Mouse (Mus musculus) cerebral cortex, adult 2 months (tissue): ENCODE results near the gene Rufy4.

ENCODE experiments used
- WGBS: fragments of 180-500 bp; shearing (Covaris S2); methylation state at CpG from one replicate; pipeline ENCODE4 v1.1.7; 2018; 5-methylcytosine and 5-hydroxymethylcytosine counted together

Rufy4 gene

DNA sequence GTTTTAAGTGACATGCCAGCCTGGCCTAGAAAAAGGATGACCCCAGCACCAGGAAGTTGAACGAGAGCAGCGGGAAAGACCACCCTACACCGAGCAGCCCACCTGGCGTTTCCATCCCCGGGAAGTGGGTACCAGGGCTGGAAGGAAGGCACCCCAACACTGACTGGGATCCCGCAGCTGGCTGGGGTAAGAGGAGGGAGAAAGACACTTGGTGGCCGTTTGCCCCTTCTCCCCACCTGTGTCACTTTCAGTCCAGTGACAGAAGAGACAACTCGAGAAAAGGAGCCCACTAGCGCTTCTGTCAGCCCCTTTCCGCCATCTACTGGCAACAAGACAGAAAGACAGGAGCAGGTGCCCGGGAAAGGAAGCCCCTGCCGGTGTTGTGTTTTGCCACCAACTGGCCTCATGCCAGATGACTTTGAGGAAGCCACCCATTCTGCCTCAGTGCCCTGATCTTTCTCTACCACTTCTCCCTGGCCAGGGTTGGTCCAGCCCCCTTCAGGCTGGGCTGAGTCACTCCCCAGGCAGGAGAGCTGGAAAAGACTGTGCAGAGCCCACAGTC lies at the start of gene Rufy4:
Rufy4 (plus strand) TSS at position 551 of the 562 bp plus-strand sequence.
- under 1% methylated on average over 12 of the region's 12 CpGs for WGBS

DNA sequence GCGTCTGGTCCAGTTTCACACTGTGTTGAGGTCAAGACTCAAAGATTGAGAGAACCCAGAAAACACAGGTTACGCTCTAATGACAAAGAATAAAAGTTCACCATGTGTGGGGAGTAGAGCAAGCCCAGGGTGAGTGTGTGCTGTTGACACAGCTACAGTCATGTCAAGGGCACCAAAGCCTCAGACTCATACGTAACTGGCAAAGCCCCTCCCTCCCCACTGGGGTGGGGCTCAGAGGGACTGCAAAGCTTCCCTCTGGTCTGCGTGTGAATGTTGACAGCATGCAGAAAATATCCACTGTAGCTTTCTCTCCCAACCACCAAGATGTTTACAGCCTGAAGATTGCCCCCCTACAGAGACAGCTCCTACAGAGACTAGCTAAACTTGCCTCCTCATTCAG lies 49.1 kb upstream of the Rufy4 start:
- 88% methylated on average over 4 of the region's 4 CpGs for WGBS

DNA sequence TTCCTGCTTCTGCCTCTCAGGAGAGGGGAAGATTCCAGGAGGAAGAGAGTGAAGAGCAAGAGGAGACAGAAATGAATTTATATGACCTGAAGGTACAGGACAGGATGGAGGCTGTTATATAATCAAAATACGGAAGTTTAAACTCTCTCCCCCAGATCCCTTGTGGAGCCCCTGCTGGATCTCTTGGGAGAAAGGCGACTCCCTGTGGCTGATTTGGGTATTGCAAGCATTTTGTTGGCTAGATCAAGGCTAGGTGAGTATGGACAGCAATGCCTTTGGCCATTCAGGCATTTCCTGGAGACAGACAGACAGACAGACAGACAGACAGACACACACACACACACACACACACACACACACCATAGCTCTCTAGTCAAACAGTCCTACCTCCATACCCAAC lies 48.0 kb upstream of the Rufy4 start:
- 5% methylated on average over 2 of the region's 2 CpGs for WGBS

DNA sequence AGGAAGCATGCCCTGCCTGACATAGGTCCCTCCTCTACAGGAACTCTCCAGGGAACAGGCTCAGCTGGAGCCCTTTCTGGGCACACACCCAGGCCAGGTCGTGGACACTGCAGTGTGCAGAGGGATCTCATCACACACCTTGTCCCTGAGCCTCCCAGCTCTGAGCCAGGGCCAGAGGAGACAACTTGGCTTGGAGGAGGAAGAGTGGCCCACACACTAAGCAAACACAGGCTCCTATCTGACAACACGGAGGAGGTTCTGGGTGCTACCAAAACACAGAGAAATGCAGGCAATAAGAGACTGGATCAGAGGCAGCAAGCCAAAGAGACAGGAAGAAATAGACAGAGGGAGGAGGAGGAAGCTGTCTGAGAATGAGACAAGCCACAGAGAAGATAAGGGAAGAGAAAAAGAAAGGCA lies 43.8 kb upstream of the Rufy4 start:
- WGBS, result 19% methylated on average over 2 of the region's 2 CpGs

DNA sequence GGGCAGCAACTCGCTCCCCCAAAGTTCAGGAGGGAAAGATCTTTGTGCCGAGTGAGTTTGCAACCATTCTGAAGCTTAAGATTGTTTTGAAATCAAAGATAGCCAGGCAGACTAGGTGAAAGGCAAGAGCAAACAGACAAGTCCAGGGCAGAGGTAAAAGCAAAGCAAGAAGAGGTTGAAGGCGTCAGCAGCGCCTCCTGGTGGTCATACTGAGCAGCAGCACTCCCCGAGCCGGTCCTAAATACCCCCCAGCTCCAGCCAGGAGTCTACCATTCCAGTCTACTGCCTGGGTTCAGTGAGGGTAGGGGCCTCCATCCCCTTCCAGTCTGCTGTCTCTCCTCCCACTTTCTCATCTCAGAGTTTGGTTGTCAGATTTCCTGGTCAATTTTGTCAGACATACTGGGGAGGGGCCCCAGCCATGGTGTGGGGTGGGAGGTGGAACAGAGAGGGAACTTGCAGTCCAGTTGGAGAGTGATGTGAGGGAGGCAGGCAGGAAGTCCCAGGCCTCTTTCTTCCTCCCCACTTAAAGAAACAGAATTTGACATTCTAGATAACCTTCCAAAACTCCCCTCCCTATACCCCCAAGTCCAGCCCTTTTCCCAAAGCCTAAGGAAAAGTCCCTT lies 42.4 kb upstream of the Rufy4 start:
- 30% methylated on average over 6 of the region's 6 CpGs for WGBS

DNA sequence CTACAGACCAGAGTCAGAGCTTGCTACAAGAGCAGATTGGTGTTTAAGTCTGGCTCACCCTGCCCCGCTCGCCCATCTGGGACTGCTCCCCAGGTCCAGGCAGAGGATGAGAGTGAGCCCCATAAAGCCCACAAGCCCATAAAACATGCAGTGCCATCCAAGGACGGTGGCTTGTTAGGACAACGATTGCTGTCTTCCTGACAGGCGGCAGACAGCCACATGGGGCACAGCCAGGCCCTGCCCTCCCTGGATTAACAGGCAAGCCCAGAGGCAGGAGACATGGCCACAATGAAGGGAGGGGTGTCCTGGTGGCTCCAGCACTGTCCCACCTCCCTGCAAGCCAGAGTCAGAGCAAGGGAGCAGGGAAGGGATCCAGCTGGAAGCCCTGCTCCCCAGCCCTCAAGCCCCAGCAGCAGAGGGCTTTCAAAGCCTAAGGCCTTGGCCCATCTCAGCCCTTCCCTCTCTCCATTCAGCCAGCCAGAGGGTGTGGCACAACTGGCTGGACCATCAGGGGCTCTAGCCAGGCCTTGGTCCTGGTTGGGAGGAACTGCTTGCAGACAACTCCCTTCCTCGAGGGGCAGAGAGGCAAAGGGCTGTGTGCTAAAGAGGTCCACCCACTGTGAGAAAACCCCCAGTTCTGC lies 41.2 kb upstream of the Rufy4 start:
- 80% methylated on average over 6 of the region's 6 CpGs for WGBS

DNA sequence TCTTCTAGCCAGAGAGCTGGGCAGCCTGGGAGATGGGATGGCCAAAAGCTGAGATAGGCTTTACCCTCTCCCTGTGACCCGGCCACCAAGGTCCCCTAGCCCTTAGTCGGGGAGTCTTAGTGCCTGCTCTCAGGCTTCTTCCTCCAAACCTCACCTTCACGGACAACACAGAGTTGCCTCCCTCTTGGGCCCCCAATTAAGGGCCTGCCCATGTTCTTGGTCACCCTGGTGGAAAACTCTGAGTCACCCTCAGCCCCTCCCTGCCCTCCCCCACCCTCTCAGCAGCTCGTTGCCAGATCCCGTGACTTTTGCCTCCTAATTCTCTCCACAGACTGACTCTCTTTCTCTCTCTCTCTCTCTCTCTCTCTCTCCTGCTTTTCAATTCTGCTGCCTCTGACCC lies 40.6 kb upstream of the Rufy4 start:
- WGBS, result 76% methylated on average over 5 of the region's 5 CpGs

DNA sequence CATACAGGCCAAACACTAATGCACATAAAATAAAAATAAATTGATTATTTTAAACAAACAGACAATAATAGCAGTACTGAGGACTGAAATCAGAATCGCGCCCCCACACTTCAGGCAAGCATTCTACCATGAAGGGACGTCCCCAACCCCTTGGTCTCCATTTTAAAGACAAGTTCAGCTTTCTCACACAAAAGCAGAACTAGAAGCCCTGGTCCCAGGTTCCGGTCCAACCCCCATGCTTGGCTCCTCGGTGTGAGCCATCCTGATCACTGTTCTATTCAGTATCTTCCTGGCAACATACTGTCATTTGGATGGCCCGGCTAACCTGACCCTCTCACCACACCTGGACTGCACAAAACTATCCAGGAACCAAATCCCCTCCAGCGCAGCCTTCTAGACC lies 39.8 kb upstream of the Rufy4 start:
- WGBS, result 96% methylated on average over 7 of the region's 7 CpGs

DNA sequence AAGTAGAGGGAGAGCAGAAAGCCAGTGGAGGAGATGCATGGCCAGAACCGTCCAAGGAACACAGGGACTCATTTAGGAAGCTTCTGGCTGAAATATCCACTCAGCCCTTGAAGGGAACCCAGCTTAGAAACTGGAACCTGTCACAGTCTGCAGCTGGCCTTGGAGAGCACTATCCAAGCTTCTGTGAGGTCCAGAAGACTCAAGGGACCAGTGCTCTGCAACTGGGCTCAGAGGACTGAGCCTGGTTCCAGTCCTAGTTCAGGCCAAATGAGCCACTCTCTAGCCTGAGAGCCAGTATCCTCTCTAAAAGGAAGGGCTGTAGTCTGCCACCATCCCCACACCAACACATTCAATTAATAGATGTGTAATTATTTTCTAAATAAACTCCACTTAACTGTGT lies 36.8 kb upstream of the Rufy4 start:
- WGBS, result 89% methylated on average over 1 of the region's 1 CpGs

DNA sequence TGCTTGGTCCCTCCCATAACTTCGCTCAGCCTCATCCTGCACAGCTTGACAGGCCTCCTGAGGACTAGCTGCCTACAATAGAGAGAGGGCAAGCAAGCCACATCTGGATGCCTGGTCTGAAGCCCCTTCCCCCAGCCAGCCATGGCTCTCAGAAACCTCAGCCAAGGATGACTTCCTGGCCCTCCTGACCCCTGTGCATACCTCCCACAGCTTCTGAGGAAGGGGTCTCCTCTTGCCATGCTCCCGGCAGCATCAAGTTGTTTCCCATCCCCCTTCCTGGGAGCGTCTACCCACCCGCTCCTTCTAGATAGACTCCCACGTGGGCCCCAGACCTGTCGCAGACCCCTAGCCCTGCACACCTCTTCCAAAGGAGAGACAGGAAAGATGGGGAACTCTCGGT lies 35.0 kb upstream of the Rufy4 start:
- WGBS, result 79% methylated on average over 7 of the region's 7 CpGs

DNA sequence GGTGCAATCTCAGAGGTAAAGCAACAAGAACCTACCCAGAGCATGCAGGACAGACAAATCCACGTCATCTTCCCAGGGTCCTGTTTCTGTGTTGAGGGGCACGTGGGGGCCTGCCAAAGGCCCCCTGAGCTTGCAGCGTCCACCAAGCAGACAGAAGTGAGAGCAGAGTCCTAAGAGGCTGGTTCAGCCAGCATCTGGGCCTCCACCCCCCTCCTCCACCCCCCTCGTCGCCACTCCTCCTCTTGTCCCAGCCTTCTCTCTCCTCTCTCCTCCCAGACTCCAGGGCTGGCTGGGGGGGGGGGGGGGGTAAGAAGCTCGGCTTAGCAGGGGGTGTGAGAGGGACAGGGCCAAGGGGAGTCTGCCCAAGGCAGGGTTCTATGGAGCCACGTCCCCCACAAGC lies 34.2 kb upstream of the Rufy4 start:
- WGBS, result 59% methylated on average over 7 of the region's 7 CpGs

DNA sequence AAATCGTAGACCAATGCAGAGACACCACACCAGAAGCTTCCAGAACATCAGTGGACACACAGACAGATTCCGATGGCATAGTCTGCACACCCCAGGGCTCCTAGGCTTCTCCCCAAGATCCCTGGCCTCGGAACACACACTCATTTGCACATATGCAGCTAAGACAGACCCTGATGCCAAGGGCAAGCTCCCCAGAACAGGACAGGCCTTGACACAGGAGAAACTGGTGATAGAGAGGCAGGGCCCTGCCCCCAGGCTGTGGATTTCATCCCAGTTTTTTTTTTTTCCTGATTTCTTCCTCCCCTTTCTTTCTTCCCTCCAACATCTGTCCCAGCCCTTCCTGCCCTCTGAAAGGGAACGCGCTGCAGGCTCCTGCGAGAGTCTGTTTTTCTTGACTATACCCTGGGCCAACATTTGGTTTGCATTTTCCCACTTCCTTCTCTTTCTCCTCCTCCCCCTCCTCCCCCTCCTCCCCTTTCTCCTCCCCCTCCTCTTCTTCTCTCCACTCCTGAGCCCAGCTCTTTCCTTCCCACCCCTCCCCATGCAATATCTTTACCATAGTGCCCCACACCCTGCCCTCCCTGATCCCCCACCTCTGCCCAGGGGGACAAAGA lies 33.6 kb upstream of the Rufy4 start:
- 68% methylated on average over 6 of the region's 6 CpGs for WGBS

DNA sequence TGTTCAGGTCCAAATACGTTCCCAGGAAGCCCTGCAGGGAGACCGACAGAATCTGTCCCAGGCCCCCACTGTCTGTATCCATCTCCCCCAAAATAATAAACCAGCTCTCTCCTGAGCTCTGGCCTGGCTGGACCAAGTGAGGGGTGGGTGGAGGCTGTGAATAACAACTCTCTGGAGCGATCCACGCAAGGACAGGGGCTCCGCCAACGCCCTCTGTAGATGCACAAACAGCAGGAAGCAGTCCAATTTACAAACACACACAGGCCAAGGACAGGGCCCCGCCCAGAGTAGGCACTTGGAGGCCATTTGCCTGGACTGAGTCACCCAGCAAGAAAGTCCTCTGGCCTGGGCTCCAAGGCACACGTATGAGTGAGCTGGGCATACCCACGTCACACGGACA lies 33.1 kb upstream of the Rufy4 start:
- WGBS, result 76% methylated on average over 10 of the region's 10 CpGs

DNA sequence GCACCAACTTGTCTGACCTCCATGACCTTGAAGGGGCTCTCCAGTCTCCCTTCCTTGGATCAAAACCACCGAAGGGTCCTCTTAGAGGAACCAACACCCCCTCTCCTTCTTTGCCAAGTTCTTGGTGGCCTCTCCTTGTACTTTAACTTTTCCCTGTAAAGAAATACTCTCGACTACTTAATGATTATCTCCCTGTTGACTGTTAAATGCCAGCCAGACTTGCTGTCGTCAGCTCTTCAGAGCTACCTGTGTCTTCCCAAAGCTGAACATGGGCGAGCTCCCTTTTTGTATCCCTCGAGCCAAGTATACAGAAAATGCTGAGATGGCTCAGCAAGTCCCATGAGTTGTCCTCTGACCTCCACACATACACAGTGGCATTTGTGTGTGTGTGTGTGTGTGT lies 31.9 kb upstream of the Rufy4 start:
- 91% methylated on average over 5 of the region's 5 CpGs for WGBS

DNA sequence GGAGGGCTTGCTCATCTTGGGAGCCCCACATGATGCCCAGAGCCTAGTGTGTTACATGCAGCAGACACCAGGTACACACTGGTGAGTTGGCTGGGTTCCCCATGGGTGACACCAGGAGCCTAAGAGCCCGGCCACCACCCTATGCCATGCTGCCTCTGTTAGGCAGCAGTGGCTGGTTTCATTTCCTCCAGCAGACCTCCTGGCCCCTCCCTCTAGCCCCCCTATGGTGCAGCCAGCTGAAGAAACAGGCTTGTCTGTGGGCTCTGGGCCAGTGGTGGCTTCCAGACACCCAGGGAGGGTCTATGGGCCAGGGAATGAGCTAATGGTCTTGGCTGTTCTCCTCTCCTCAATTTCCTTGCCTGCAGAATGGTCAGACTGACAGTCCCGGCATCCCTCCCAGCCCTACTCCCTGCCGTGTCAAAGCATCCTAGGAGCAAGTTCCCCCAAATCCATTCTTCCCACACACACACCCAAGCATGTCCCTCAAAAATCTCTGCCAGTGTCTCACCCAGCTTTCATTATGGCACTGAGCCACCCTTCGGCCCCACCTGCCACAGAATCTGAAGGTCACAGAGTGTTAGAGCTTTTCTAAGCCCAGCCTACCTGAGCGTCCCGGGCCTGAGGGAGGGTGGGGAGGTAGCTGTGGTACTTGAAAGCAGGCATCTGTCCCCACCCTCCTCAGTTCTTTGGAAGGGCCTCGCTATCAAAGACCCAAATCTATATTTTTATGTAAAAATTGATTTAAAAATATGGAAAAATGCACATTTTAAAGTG lies 30.7 kb upstream of the Rufy4 start:
- 78% methylated on average over 7 of the region's 7 CpGs for WGBS

DNA sequence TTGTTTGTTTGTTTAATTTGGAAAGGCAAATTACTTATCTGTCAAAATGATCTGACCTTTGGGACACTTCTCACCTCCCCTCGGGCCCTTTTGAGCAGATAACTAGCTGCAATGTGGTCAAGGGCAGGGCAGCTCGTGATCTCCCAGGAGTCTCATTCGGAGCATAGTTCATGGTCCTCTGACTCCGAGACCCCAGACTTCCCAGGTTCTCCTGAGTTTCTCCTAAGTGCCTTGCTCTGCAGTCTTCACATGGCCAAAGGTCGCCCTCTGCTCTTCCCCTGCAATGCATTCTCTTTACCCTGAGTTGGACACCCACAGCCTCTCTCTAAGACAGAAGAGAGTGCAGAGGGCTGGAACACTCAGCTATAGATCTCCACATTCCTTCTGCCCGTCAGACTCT lies 30.0 kb upstream of the Rufy4 start:
- whole genome bisulfite sequencing, result 87% methylated on average over 6 of the region's 6 CpGs

DNA sequence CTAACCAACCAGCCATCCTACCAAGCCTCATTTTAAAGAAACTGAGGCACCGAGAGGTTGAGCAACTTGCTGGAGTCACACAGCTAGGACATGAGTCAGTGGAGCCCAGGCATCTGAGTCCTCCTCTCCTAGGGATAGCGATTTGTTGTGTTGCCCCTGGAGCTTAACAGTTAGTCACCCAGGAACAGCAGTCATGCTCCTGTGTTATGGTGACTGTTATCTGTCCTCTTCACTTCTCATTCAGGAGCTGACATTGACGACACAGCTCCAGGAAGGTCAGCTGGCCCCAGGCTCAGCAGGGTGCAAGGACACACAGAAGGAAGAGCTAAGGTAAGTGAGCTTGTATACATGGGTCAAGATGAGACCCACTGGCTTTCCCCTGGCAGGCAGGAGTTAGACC lies 29.6 kb upstream of the Rufy4 start:
- 76% methylated on average over 3 of the region's 3 CpGs for WGBS

DNA sequence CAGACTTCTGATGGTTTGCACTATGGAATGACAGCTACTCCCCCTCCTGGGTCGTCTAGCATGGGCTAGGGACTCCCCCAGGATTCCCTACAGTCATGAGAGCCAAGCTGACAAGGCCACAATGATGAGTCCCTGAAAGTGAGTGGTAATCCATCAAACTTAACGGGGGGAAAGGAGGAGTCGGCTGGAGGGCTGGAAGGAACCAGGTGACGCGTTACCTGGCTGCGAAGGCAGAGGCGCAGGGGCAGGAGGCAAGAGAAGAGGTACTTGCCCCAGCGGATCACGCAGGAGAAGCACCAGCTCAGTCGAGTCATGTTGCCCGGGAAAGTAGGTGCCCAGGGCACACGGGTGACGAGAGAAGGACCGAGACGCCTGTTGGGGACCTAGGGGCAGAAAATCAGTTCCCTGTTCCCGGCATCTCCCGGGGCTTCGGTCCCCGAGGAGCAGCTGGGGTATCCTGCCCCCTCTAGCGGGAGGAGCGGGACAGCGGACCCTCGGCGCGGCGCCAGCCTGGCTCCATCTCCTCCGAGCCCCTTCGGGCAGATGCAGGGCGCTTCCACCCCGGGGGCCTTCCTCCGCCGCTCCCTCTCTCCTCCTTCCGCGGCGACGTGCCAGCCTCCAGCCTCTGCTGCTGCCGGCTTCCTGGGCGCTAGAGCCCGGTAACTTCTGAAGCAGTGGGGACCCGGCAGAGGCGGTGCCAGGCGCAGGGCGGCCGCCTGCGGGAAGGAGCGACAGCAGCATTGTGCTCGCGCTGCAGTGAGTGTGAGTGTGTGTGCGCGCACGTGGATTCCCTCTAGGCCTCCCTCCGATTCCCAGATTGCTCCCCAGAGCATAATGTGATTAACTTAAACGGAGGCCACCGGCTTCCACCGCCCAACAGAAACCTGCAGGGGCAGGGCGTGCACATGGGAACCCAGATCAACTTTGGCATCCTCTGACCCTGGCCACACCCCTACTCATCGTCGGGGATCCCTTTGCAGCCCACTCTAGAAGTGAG lies 27.0 kb upstream of the Rufy4 start:
- WGBS, result 2% methylated on average over 58 of the region's 58 CpGs

DNA sequence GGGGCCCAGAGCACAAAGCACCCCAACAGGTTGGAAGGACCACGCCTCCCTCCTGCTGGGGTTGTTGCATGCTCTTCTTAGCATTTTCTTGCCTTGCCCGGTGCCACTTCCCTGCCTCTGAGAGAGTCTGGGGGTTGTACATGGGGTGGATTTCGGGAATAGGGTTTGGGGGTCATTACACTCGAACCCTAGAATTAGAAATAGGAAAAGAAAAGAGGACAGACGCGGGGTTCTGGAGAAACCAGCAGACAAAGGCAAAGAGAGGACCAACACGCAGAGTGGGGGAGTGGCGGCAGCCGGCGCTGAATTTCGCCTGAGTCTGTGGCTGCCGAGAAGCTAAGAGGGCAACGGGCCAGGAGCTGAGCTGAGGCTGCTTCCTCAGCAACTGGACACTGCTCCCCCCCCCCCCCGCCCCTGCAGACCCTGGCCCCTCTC lies 26.3 kb upstream of the Rufy4 start:
- WGBS, result 3% methylated on average over 13 of the region's 14 CpGs

DNA sequence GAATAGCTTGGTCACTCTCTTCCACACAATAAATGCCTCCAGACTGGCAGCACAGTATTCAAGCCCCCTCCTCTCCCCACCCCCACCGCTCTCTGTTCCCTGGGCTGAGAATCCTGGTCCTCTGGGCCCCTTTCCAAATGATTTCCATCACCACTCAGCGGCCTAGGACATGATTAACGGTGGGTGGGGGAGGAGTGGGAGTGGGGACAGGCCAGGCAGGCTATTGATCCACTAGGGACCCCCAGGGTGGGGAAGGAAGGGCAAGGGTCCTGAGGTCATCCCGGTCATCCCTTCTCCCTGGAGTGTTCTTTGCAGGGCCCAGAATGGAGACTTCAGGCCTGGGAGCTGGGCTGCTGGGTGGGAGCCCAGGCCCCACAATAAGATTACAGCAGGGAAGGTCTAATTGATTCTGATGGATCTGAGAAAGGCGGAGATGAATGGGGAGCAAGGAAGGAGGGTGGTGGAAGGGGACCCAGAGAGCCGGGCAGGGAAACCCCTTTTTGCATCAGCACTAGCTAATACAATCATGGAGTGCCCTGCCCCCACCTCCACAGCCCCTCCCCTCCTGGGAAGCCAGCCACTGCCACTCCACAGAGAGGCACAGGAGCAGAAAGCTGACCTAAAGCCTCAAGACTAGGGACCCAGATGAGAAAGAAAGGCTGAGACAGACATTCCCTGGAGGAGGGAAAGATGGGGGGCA lies 21.5 kb upstream of the Rufy4 start:
- 48% methylated on average over 6 of the region's 6 CpGs for WGBS
